Mouse (Mus musculus) C2C12 (cell line): Measurements from ENCODE around the gene Ank3. TPM values are rescaled to one million over a fixed set of nuclear protein-coding genes. Genes with fewer than 3 reads are reported as not detected.

Experiments
- H3K27me3 ChIP-seq: one replicate; pipeline ENCODE4 v1.6.1; 2011; ENCODE audit not compliant: control insufficient read depth, insufficient read depth, insufficient read length
- H3K36me3 ChIP-seq: one replicate; pipeline ENCODE4 v1.6.1; 2011; ENCODE audit not compliant: control insufficient read depth, insufficient read depth
- H3K4me3 ChIP-seq: one replicate; pipeline ENCODE4 v1.5.1; 2011; ENCODE audit warnings: mild to moderate bottlenecking, control low read depth; ENCODE audit not compliant: poor library complexity, insufficient read depth, severe bottlenecking
- H3K79me2 ChIP-seq: one replicate; pipeline ENCODE4 v1.6.1; 2011; ENCODE audit not compliant: control insufficient read depth, insufficient read depth
- H3K79me3 ChIP-seq: one replicate; pipeline ENCODE4 v1.6.1; 2011; ENCODE audit warnings: low read depth, control low read depth
- H3ac ChIP-seq: one replicate; pipeline ENCODE3; 2011; ENCODE audit warnings: low read depth; ENCODE audit not compliant: control insufficient read depth, insufficient read length
- CEBPB ChIP-seq: IDR thresholded peaks from one replicate; pipeline ENCODE4 v1.6.1; 2011; ENCODE audit warnings: low read depth, mild to moderate bottlenecking, control low read depth, moderate library complexity
- CTCF ChIP-seq: IDR thresholded peaks from one replicate; pipeline ENCODE4 v1.5.1; 2011; ENCODE audit not compliant: control insufficient read depth, insufficient read depth, insufficient read length
- FOSL1 ChIP-seq: IDR thresholded peaks from one replicate; pipeline ENCODE4 v1.8.0; 2011; ENCODE audit warnings: mild to moderate bottlenecking, low read length; ENCODE audit not compliant: poor library complexity, insufficient read depth, severe bottlenecking
- MAX ChIP-seq: IDR thresholded peaks from one replicate; pipeline ENCODE4 v1.6.1; 2011; ENCODE audit warnings: mild to moderate bottlenecking, control low read depth
- MYOD1 ChIP-seq: IDR thresholded peaks from one replicate; pipeline ENCODE4 v1.6.1; 2011; ENCODE audit warnings: low read depth; ENCODE audit not compliant: control insufficient read depth, insufficient read length
- MYOG ChIP-seq: IDR thresholded peaks from one replicate; pipeline ENCODE4 v1.6.1; 2011; ENCODE audit not compliant: control insufficient read depth, insufficient read length; ENCODE audit errors: extremely low read depth
- USF1 ChIP-seq: IDR thresholded peaks from one replicate; pipeline ENCODE4 v1.6.1; 2011; ENCODE audit warnings: low read depth, mild to moderate bottlenecking, control low read depth, moderate library complexity
- polyA plus RNA-seq: library from polyadenylated mRNA; unstranded; fragments of >200 nt; fragmentation: generic; extraction: Trizol; gene quantifications from one replicate; pipeline ENCODE4 v1.2.1, GENCODE M21; 2012; ENCODE audit warnings: missing spikeins

Gene Ank3
- polyA plus RNA-seq, 1 experiment, result 9.8 TPM

DNA sequence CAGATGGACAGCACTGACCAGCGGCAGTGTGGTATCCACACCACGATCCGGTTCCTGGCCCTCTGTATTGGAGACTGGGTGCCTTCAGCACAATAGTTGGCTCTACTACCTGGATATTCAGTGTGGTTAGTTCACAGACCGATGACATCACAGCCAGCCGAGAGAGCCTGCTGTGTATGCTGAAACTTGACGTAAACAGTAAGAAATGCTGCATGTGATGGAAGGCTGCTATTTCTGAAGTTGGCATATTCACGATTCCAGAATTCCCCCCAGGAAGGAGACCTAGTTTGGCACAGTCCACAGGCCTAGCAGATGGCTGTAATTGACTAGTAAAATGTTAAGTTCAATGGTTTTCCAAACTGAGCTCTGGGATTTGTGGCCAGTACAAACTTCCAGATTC, 521.2 kb downstream of the Ank3 start:
- no peaks in the 10 kb centered on the region for H3K79me2 ChIP-seq
- no peaks in the 10 kb centered on the region for H3K36me3 ChIP-seq
- H3ac ChIP-seq, result no peak overlapping the region
- H3K27me3 ChIP-seq, result no peaks in the 10 kb centered on the region
- H3K4me3 ChIP-seq, result no peak overlapping the region
- H3K79me3 ChIP-seq, result no peaks in the 10 kb centered on the region
- TF ChIP-seq MYOG, result no peak
- TF ChIP-seq CEBPB, result no peak
- no peak for TF ChIP-seq CTCF
- no peak for TF ChIP-seq MYOD1
- no peak for TF ChIP-seq USF1
- no peak for TF ChIP-seq FOSL1
- no peak for TF ChIP-seq MAX

DNA sequence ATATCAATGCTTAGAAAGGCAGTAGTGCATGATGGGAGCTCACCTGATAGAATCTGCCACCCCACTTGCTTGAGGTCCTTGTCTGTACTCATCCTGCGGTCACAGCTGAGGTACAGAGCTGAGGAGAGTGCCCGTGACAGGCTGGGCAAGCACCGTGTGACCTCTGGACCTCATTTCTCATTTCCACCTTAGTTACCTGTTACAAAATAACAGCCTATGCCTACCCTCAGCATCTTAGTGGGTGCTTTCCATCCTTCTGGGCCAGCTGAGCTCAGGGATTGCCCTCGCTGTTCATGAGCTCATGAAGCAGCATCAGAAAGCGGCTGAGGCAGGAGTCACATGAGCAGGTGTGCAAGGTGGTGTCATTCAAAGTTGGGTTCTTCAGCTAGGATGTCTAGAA, 523.5 kb downstream of the Ank3 start:
- H3K27me3 ChIP-seq, result no peaks in the 10 kb centered on the region
- H3ac ChIP-seq, result no peak overlapping the region
- H3K79me3 ChIP-seq, result no peaks in the 10 kb centered on the region
- no peak overlapping the region for H3K4me3 ChIP-seq
- H3K79me2 ChIP-seq, result no peaks in the 10 kb centered on the region
- TF ChIP-seq CTCF (no peak), MAX (no peak), FOSL1 (no peak), CEBPB (no peak), USF1 (no peak), MYOG (no peak), MYOD1 (no peak)
- H3K36me3 ChIP-seq, result no peaks in the 10 kb centered on the region

DNA sequence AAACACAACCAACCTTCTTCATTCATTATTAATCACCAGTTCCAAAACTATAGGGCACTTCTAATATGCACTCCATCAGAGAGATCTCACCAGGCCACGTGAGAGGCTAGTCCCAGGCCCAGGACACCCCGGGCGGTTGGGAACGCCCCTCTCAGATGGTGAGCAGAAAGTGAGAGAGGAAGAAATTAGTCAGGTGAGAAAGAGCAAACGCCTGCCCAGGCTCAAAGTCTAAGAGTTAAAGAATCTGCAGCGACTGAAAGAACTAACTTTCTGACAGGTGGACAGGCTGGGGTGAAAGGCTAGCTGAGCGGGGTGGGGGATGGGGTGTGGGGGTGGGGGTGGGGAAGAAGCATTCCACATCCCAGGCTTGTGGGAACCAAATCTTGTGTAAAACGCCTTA, 525.2 kb downstream of the Ank3 start:
- H3K27me3 ChIP-seq, result no peaks in the 10 kb centered on the region
- H3K36me3 ChIP-seq, result no peaks in the 10 kb centered on the region
- no peak overlapping the region for H3ac ChIP-seq
- H3K79me3 ChIP-seq, result no peaks in the 10 kb centered on the region
- H3K79me2 ChIP-seq, result no peaks in the 10 kb centered on the region
- TF ChIP-seq MAX (no peak), MYOG (no peak), FOSL1 (no peak), USF1 (no peak), CEBPB (no peak), MYOD1 (no peak), CTCF (no peak)
- no peak overlapping the region for H3K4me3 ChIP-seq

DNA sequence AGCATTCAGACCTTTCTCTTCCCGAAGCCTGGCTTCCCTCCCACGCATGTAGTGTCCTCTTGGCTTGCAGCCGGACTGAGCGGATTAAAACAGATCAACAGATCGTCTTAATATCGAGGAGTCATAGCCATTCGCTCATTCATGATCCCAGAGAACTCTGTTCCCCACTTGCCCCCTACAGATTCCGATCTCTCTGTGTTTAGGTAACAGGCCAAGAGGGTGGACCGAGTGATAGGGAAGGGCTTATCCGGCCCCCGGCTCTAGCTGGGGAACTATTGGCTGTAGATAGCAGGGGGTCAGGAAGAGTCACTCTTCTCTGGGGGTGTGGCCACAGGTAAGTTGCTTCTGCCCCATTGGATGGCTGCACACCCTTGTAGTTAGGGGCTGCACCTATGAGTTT, 525.7 kb downstream of the Ank3 start:
- Histone ChIP-seq H3K4me3 (no peak overlapping the region), H3K79me2 (no peaks in the 10 kb centered on the region), H3K36me3 (no peaks in the 10 kb centered on the region), H3K79me3 (no peaks in the 10 kb centered on the region), H3K27me3 (no peaks in the 10 kb centered on the region), H3ac (no peak overlapping the region)
- no peak for TF ChIP-seq USF1
- no peak for TF ChIP-seq MYOD1
- TF ChIP-seq FOSL1, result no peak

DNA sequence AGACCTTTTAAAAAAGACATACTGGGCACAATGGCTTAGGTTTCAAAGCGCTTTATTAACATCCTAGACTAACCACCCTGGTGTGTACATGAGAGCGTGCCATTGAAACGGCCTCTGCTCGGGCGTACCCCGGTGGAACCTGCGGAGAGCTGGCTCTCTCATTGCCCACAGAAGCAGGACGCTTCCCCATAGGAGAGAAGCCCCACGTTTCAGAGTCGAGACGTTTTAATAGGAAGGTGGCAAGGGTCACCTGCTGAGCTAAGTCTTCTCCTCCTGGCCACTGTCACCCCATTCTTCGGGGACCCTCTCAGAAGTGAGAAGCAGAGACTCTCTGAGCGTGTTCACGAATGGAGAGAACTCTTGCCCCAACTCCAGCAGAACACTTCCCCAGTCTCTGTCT, 526.3 kb downstream of the Ank3 start:
- TF ChIP-seq CTCF (no peak), MYOG (no peak), MAX (no peak), MYOD1 (no peak), USF1 (no peak), FOSL1 (no peak), CEBPB (no peak)
- no peaks in the 10 kb centered on the region for H3K79me2 ChIP-seq
- H3K27me3 ChIP-seq, result no peaks in the 10 kb centered on the region
- H3K79me3 ChIP-seq, result no peaks in the 10 kb centered on the region
- H3ac ChIP-seq, result no peak overlapping the region
- no peak overlapping the region for H3K4me3 ChIP-seq
- no peaks in the 10 kb centered on the region for H3K36me3 ChIP-seq

DNA sequence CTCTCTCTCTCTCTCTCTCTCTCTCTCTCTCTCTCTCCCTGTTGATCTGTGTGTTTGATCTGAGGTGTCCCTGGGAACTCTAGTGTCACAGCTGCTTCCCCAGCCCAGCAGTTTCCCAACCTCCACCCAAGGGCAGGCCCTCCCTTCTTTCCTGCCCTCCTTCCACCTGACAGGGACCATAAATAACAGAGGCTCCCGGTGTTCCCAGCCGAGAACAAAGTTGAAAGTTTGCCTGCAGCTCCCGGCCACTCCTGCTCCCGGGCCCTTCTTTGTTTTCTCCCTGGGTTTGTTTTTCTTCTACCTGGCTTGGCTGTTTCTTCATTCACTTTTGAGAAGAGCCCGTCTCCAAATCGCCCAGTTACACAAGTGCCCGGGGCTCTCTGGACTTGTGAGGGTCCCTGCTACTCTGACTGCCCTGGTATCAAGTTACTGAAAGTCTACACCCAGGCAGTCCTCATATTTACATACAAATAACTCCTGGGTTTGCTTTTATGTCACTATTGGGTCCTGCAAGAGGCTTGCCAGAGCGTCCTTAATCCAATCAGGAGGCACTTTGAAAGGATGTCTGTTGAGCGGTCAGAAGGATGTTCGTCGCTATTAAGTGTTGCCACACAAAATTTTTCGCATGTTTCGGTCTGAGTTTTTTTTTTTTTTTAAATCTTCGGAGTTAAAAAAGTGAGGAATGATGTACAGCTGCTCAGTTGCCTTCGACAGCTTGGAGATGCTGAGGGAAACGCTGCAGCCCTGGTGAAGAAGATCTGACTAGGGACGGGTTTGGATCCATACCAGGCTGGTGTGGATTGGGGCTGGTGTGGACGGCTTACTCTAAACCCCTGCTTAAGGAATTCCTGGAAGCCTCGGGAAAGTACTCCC, 526.9 kb downstream of the Ank3 start:
- no peak for TF ChIP-seq CEBPB
- TF ChIP-seq MYOG, result no peak
- TF ChIP-seq CTCF, result no peak
- no peak for TF ChIP-seq MAX
- TF ChIP-seq FOSL1, result no peak
- TF ChIP-seq MYOD1, result no peak
- no peak for TF ChIP-seq USF1
- H3K4me3 ChIP-seq, result no peak overlapping the region

More for the DNA sequence above, 526.9 kb downstream of the Ank3 start:
- Histone ChIP-seq H3K36me3 (no peaks in the 10 kb centered on the region), H3K27me3 (no peaks in the 10 kb centered on the region), H3ac (no peak overlapping the region), H3K79me2 (no peaks in the 10 kb centered on the region), H3K79me3 (no peaks in the 10 kb centered on the region)
